Mouse (Mus musculus) layer of hippocampus, postnatal 25 days (tissue): ENCODE measurements around the gene Cdc42ep5. TPM values are rescaled to one million over a fixed set of nuclear protein-coding genes. Genes with fewer than 3 reads are reported as not detected.
A peak's percentile ranks its signal among the peaks of the same experiment; 100 is the strongest.
"Not testable (repeated sequence)": the region's sequence is repeated elsewhere in the genome, so short reads cannot be mapped to it uniquely, and the experiment has no call there.

ENCODE experiments used
- DNase-seq, 2 experiments: peaks; one replicate each; pipeline ENCODE4 v3.0.0; 2022; ENCODE audit warnings: mixed read lengths in 2 of 2, low spot score in 1 of 2; ENCODE audit errors: extremely low spot score in 1 of 2
- total RNA-seq, 2 experiments: library from RNA; stranded (reverse); gene quantifications; 2 replicates each; pipeline ENCODE4 v1.2.3; 2021

The Cdc42ep5 gene
- 1 to 10 TPM in 1 of 2 experiments, under 1 TPM in 1; 0.75 to 1.4 TPM for total RNA-seq

GRCm38 (mm10) chr7:4164090-4164910, at the start of gene Cdc42ep5:
Gene Cdc42ep5, minus strand, starts transcription at chr7:4164860.
- DNase-seq = no peak

- DNase-seq = not testable (repeated sequence)
Measured at GRCm38 (mm10) chr7:4213436-4213835, 48.8 kb upstream of the Cdc42ep5 start.

- no peak for DNase-seq
Measured at GRCm38 (mm10) chr7:4208626-4209025, 44.0 kb upstream of the Cdc42ep5 start.

- no peak for DNase-seq
Measured at GRCm38 (mm10) chr7:4207126-4207525, 42.5 kb upstream of the Cdc42ep5 start.

- DNase-seq = no peak
Measured at GRCm38 (mm10) chr7:4178438-4178837, 13.8 kb upstream of the Cdc42ep5 start.

GRCm38 (mm10) chr7:4170193-4170938, 5.7 kb upstream of the Cdc42ep5 start:
- no peak for DNase-seq

- DNase-seq = no peak
Measured at GRCm38 (mm10) chr7:4167098-4167497, 2.4 kb upstream of the Cdc42ep5 start.

GRCm38 (mm10) chr7:4165286-4165685, 626 bp upstream of the Cdc42ep5 start:
- no peak for DNase-seq

GRCm38 (mm10) chr7:4163571-4164072, 1.0 kb downstream of the Cdc42ep5 start:
- DNase-seq = no peak

- DNase-seq = not testable (repeated sequence)
Measured at GRCm38 (mm10) chr7:4161596-4161995, 3.1 kb downstream of the Cdc42ep5 start.

GRCm38 (mm10) chr7:4154976-4155375, 9.7 kb downstream of the Cdc42ep5 start:
- DNase-seq = no peak

- no peak for DNase-seq
Measured at GRCm38 (mm10) chr7:4154356-4154755, 10.3 kb downstream of the Cdc42ep5 start.

- DNase-seq = no peak
Measured at GRCm38 (mm10) chr7:4151241-4151640, 13.4 kb downstream of the Cdc42ep5 start.

- no peak for DNase-seq
Measured at GRCm38 (mm10) chr7:4150811-4151221, 13.8 kb downstream of the Cdc42ep5 start.

GRCm38 (mm10) chr7:4150059-4150541, 14.6 kb downstream of the Cdc42ep5 start, which contains the start of gene Leng9:
Gene Leng9, minus strand, starts transcription at chr7:4150374.
- DNase-seq = no peak

GRCm38 (mm10) chr7:4149209-4150054, 15.2 kb downstream of the Cdc42ep5 start:
- peak; percentile 74 to 88 for DNase-seq

GRCm38 (mm10) chr7:4148341-4149208, 16.1 kb downstream of the Cdc42ep5 start:
- no peak for DNase-seq

- DNase-seq = no peak
Measured at GRCm38 (mm10) chr7:4147836-4148235, 16.8 kb downstream of the Cdc42ep5 start.

GRCm38 (mm10) chr7:4147371-4147770, 17.3 kb downstream of the Cdc42ep5 start:
- no peak for DNase-seq
